Mouse (Mus musculus) limb, embryonic 10.5 days (tissue): ENCODE measurements around the gene Gls2. TPM values are rescaled to one million over a fixed set of nuclear protein-coding genes. Genes with fewer than 3 reads are reported as not detected.

Experiments used
- DNase-seq: peaks from one replicate; pipeline ENCODE4 v3.0.0-alpha.2; 2017; ENCODE audit warnings: low spot score
- H3K27ac ChIP-seq: fragments of 300-500 bp; sonication (generic); 2 replicates; pipeline ENCODE4 v1.5.1; 2016; ENCODE audit warnings: mild to moderate bottlenecking
- H3K27me3 ChIP-seq: fragments of 300-500 bp; sonication (generic); 2 replicates; pipeline ENCODE4 v1.6.1; 2016; ENCODE audit warnings: low read depth, mild to moderate bottlenecking; ENCODE audit not compliant: poor library complexity, severe bottlenecking
- H3K36me3 ChIP-seq: fragments of 300-500 bp; sonication (generic); 2 replicates; pipeline ENCODE4 v1.6.1; 2016; ENCODE audit warnings: mild to moderate bottlenecking, moderate library complexity
- H3K4me1 ChIP-seq: fragments of 300-500 bp; sonication (generic); 2 replicates; pipeline ENCODE4 v1.6.1; 2016
- H3K4me3 ChIP-seq: fragments of 300-500 bp; sonication (generic); 2 replicates; pipeline ENCODE4 v1.5.1; 2016; ENCODE audit warnings: mild to moderate bottlenecking, moderate library complexity
- H3K9me3 ChIP-seq: fragments of 300-500 bp; sonication (generic); replicated peaks from 2 replicates; pipeline ENCODE4 v1.6.1; 2016; ENCODE audit warnings: mild to moderate bottlenecking
- WGBS: fragments of 180-500 bp; shearing (Covaris S2); methylation state at CpG from one replicate; pipeline ENCODE4 v1.1.7; 2016; 5-methylcytosine and 5-hydroxymethylcytosine counted together
- polyA plus RNA-seq: library from polyadenylated mRNA; unstranded; fragments of >200 nt; fragmentation: Nextera tagmentation; extraction: Ambion mirVana; gene quantifications from 2 replicates; pipeline ENCODE4 v1.2.1, GENCODE M21; 2016

The Gls2 gene
- polyA plus RNA-seq, 1 experiment from 2014 or later: 1.9 TPM

GRCm38 (mm10) chr10:128227592-128227991 is 33.3 kb downstream of the Gls2 start:
- 88% methylated on average over 9 of the region's 9 CpGs for WGBS
- DNase-seq: no peak
- Histone ChIP-seq H3K4me3 (no peak overlapping the region), H3K27me3 (no peaks in the 10 kb centered on the region), H3K27ac (no peak overlapping the region), H3K36me3 (no peaks in the 10 kb centered on the region), H3K4me1 (peaks cover 38% of the 10 kb centered on the region), H3K9me3 (no peaks in the 10 kb centered on the region)

DNA sequence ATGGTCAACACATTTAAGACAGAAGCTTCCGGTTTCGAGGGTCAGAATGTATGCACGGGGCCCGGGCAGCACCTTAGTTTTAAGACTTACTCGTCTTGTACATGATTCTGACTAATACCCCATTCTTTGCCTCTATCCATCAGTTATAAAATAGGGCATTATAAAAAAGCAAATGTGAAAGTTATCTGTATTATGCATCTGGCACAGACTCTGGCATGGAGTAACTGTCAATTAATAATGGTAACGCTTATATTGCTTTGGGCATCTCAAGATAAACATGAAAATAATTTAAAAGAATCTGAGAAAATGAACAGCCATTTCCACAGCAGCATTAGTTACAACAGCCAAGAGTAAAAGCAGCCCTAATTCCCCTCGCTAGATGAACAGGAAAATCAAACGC is 33.8 kb downstream of the Gls2 start:
- no peak overlapping the region for H3K4me3 ChIP-seq
- no peak for DNase-seq
- no peaks in the 10 kb centered on the region for H3K36me3 ChIP-seq
- no peaks in the 10 kb centered on the region for H3K27me3 ChIP-seq
- H3K9me3 ChIP-seq: no peaks in the 10 kb centered on the region
- H3K27ac ChIP-seq: no peak overlapping the region
- peaks cover 41% of the 10 kb centered on the region for H3K4me1 ChIP-seq
- WGBS: 96% methylated on average over 8 of the region's 8 CpGs

DNA sequence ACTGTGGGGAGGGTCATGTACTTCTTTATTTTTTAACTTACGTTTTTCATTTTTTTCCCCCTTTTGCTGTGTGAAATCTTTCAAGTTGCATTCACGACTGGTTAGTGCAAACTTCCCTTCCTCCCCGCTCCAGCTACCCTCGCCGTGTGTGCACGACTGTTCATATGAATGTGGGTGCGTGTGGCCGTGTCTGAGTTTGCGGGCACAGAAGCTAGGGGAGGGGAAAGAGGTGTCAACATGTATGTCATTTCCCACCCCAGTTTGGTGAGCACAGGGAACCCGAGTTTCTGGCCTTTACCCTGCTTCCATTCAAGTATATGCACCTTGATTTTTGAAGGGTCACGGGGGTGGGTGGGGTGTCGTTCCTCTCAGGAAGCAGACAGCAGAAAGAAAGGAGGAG is 36.3 kb downstream of the Gls2 start:
- H3K4me3 ChIP-seq: peak overlapping the region; percentile 82
- WGBS: 78% methylated on average over 12 of the region's 12 CpGs

DNA sequence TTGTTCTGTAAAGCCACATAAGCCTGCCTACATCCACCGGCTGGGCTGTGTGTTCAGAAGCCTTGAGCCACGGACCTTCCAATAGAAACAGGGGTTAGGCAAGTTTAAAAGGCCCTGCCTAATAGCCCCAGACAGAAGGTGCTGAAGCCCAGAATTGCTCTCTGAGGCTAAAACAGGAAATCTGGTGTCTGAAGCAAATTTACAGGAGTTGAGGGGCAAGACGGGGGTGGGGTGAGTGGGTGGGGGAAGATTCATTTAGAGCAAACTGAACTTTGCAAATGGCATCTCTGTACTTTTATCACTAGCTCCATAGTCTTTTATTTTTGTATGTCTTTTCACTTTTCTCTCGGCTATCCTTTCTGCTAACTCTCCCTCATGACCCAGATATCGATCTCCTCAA is 36.9 kb downstream of the Gls2 start:
- Histone ChIP-seq H3K4me1 (peaks cover 40% of the 10 kb centered on the region), H3K27me3 (no peaks in the 10 kb centered on the region), H3K27ac (peak overlapping the region; percentile 99), H3K9me3 (no peaks in the 10 kb centered on the region), H3K36me3 (peaks cover 18% of the 10 kb centered on the region), H3K4me3 (peak overlapping the region; percentile 82)
- no peak for DNase-seq
- WGBS: 19% methylated on average over 5 of the region's 5 CpGs

More for the DNA sequence above, 36.3 kb downstream of the Gls2 start:
- no peaks in the 10 kb centered on the region for H3K27me3 ChIP-seq
- H3K36me3 ChIP-seq: peaks cover 14% of the 10 kb centered on the region
- H3K9me3 ChIP-seq: no peaks in the 10 kb centered on the region
- DNase-seq: no peak
- peaks cover 40% of the 10 kb centered on the region for H3K4me1 ChIP-seq
- peak overlapping the region; percentile 99 for H3K27ac ChIP-seq

DNA sequence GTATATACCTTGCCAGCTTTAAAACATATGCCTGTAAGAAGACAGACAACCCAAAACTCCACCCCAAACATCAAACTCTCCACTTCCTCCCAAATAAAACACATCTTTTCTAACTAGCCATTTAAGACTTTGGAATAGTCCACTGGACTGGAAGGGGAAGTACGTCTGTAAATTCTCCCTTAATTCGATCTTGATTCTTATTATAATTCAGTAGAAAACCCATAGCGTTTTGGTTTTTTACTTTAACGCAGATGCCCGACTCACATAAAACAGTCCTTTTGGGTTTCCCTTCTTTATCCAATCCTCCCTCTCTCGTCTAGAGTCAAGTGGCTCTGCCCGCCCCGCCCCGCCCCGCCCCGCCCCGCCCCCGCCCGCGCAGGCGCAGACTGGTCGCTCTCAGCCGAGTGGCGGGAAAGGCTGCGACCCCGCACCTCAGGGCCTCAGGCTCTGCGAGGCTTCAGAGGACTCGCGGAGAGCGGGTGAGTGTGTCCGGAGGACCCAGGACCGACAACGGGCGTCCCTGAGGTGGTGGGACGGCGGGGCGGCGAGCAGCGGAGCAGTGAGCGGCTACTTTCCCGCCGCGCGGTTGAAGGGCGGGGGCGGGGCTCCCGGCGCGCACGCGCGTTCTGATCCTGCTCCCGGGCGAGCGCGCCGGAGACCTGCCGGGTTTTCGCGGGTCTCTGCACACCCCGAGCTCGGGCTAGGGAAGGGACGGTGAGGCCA is 37.6 kb downstream of the Gls2 start, which contains the start of gene Timeless:
TSS of gene Timeless (plus strand) at position 369 of the 723 bp plus-strand sequence.
- Histone ChIP-seq H3K27me3 (no peaks in the 10 kb centered on the region), H3K27ac (peak within 1 kb of the TSS; percentile 99), H3K9me3 (no peaks in the 10 kb centered on the region), H3K4me3 (peak within 1 kb of the TSS; percentile 82), H3K36me3 (peaks cover 20% of the 10 kb centered on the region), H3K4me1 (peaks cover 40% of the 10 kb centered on the region)
- peak; percentile 90 for DNase-seq
- under 1% methylated on average over 57 of the region's 58 CpGs for WGBS

GRCm38 (mm10) chr10:128232420-128232985 is 38.2 kb downstream of the Gls2 start:
- Histone ChIP-seq H3K36me3 (peaks cover 22% of the 10 kb centered on the region), H3K4me3 (peak overlapping the region; percentile 82), H3K27ac (peak overlapping the region; percentile 99), H3K27me3 (no peaks in the 10 kb centered on the region), H3K4me1 (peaks cover 41% of the 10 kb centered on the region), H3K9me3 (no peaks in the 10 kb centered on the region)
- under 1% methylated on average over 14 of the region's 14 CpGs for WGBS
- peak; percentile 60 for DNase-seq

- DNase-seq: no peak
- H3K4me3 ChIP-seq: no peak overlapping the region
- H3K4me1 ChIP-seq: peaks cover 34% of the 10 kb centered on the region
- H3K9me3 ChIP-seq: no peaks in the 10 kb centered on the region
- 52% methylated on average over 4 of the region's 4 CpGs for WGBS
- H3K27me3 ChIP-seq: no peaks in the 10 kb centered on the region
- peak overlapping the region; percentile 46; the same call in 1 of the 2 replicates for H3K27ac ChIP-seq
- peaks cover 58% of the 10 kb centered on the region for H3K36me3 ChIP-seq
Measured at GRCm38 (mm10) chr10:128236321-128236720, 42.1 kb downstream of the Gls2 start.

GRCm38 (mm10) chr10:128237807-128238480 is 43.7 kb downstream of the Gls2 start:
- Histone ChIP-seq H3K27me3 (no peaks in the 10 kb centered on the region), H3K4me1 (peaks cover 30% of the 10 kb centered on the region), H3K36me3 (peaks cover 74% of the 10 kb centered on the region), H3K9me3 (no peaks in the 10 kb centered on the region), H3K27ac (peak overlapping the region; percentile 26; the same call in 1 of the 2 replicates), H3K4me3 (no peak overlapping the region)
- DNase-seq: no peak
- 88% methylated on average over 15 of the region's 15 CpGs for WGBS

GRCm38 (mm10) chr10:128239140-128239539 is 44.9 kb downstream of the Gls2 start:
- Histone ChIP-seq H3K9me3 (no peaks in the 10 kb centered on the region), H3K27me3 (no peaks in the 10 kb centered on the region), H3K36me3 (peaks cover 81% of the 10 kb centered on the region), H3K4me1 (peaks cover 24% of the 10 kb centered on the region), H3K27ac (no peak overlapping the region), H3K4me3 (no peak overlapping the region)
- WGBS: 88% methylated on average over 4 of the region's 4 CpGs
- DNase-seq: no peak

DNA sequence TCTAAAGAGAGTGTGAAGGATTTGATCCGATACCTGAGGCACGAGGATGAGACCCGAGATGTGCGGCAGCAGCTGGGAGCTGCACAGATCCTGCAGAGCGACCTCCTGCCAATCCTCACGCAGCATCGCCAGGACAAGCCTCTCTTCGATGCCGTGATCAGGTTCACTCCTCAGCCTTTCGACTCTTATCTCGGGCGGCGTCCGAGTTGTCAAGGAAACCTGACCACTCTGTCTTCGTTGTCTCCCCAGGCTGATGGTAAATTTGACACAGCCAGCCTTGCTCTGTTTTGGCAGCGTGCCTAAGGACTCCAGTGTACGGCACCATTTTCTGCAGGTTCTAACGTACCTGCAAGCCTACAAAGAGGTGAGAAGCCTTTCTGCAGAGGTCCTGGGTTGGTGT is 45.9 kb downstream of the Gls2 start:
- Histone ChIP-seq H3K27me3 (no peaks in the 10 kb centered on the region), H3K9me3 (no peaks in the 10 kb centered on the region), H3K36me3 (peaks cover 85% of the 10 kb centered on the region), H3K4me1 (peaks cover 21% of the 10 kb centered on the region), H3K4me3 (no peak overlapping the region), H3K27ac (no peak overlapping the region)
- WGBS: 93% methylated on average over 18 of the region's 18 CpGs
- no peak for DNase-seq

DNA sequence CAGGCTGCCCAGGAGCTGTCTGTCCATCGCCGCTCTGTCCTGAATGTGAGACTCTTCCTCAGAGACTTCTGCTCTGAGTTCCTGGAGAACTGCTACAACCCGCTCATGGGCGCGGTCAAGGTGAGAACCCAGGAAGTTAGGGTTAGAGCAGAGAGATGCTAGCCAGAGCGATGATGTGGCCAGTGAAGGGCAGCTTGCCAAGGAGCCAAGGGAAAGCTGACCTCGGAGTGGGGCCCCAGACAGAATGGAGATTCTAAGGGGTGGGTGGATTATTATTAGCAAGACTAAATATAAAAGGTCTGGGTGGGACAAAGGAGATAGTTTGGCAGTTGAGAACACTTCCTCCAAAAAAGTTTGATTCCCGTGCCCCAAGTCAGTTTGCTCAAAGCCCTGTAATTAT is 49.0 kb downstream of the Gls2 start:
- Histone ChIP-seq H3K27me3 (no peaks in the 10 kb centered on the region), H3K9me3 (no peaks in the 10 kb centered on the region), H3K4me3 (no peak overlapping the region), H3K36me3 (peaks cover 98% of the 10 kb centered on the region), H3K4me1 (peaks cover under 1% of the 10 kb centered on the region; the same call in 1 of the 2 replicates), H3K27ac (no peak overlapping the region)
- WGBS: 96% methylated on average over 8 of the region's 8 CpGs
- no peak for DNase-seq

DNA sequence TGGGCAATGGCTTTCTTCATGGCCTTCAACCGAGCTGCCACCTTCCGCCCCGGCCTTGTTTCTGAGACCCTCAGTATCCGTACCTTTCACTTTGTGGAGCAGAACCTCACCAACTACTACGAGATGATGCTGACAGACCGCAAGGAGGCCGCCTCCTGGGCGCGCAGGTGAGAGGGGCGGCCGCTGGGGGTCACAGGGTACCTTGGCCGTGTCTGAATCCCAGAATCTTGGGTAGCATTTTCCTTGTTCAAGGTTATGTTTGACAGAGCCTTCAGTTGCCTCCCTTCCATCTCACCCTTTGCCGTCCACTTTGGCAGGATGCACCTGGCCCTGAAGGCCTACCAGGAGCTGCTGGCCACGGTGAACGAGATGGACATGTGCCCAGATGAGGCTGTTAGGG is 49.9 kb downstream of the Gls2 start:
- WGBS: 97% methylated on average over 15 of the region's 15 CpGs
- no peaks in the 10 kb centered on the region for H3K27me3 ChIP-seq
- DNase-seq: no peak
- H3K4me3 ChIP-seq: no peak overlapping the region
- peaks cover 100% of the 10 kb centered on the region for H3K36me3 ChIP-seq
- H3K9me3 ChIP-seq: no peaks in the 10 kb centered on the region
- H3K27ac ChIP-seq: no peak overlapping the region
- H3K4me1 ChIP-seq: no peaks in the 10 kb centered on the region
